8 mouse cellular contexts compared by ENCODE assay signal in the genomic region with DNA sequence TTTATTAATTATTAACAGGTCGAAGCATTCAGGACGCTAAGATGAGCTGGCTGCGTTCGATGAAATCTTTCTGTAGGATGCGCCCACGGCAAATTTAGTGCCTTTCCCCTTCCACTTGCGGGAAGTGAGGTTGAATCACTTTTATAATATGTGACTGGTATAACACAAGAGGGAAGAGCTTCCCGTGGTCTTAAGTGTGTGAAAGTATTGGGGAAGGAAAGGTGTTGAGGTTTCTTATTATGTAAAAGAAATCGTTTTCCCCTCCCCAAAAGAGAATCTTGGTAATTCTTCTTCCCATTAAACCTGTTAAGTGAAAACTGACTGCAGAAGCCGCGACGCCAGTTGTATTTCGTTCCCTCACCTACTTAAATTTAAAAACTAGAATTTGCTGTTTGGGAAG.
DNase-seq lines count a peak whose midpoint lies in the region; ATAC-seq lines count a peak whose summit lies in the region.
"Had no signal": no experiment of that assay in that cellular context is flagged by ENCODE, and none has a peak within 500 bp of the region (broad histone marks: within the 10 kb centered on the region; RNA-seq: fewer than 3 reads in every experiment).

No protein-coding gene starts in this region.

- no peak for DNase-seq in lung, adult 18-20 months
- no peak for DNase-seq in layer of hippocampus, adult 9-11 months
- DNase-seq in right cerebral cortex, adult 2 months (ENCODE audit: low spot score in 2 of 2) = no peak

- no peak overlapping the region for H3K27ac ChIP-seq in lung, embryonic 15.5 days
- no peak overlapping the region for H3K27ac ChIP-seq in forebrain, embryonic 15.5 days (replicated peaks)
- no peak overlapping the region for H3K27ac ChIP-seq in limb, embryonic 13.5 days
- H3K27ac ChIP-seq in stomach, embryonic 14.5 days (ENCODE audit: low read length) = no peak overlapping the region
- H3K27ac ChIP-seq: macrophage had no signal

- WGBS in lung, embryonic 15.5 days = 16% methylated on average over 13 of the region's 13 CpGs
- 17% methylated on average over 13 of the region's 13 CpGs for WGBS in forebrain, embryonic 15.5 days
- 6% methylated on average over 13 of the region's 13 CpGs for WGBS in limb, embryonic 13.5 days
- WGBS in stomach, embryonic 14.5 days = 15% methylated on average over 13 of the region's 13 CpGs

- no peaks in the 10 kb centered on the region for H3K36me3 ChIP-seq in lung, embryonic 15.5 days
- H3K36me3 ChIP-seq in forebrain, embryonic 15.5 days = no peaks in the 10 kb centered on the region
- no peaks in the 10 kb centered on the region for H3K36me3 ChIP-seq in limb, embryonic 13.5 days
- H3K36me3 ChIP-seq in stomach, embryonic 14.5 days (ENCODE audit: control insufficient read depth, insufficient read depth, low read length) = no peaks in the 10 kb centered on the region

- H3K9me3 ChIP-seq in lung, embryonic 15.5 days = no peaks in the 10 kb centered on the region
- no peaks in the 10 kb centered on the region for H3K9me3 ChIP-seq in forebrain, embryonic 15.5 days
- no peaks in the 10 kb centered on the region for H3K9me3 ChIP-seq in limb, embryonic 13.5 days
- H3K9me3 ChIP-seq in stomach, embryonic 14.5 days (ENCODE audit: control insufficient read depth, low read depth, low read length) = no peaks in the 10 kb centered on the region

- peak overlapping the region; percentile 98 for H3K4me2 ChIP-seq in lung, embryonic 15.5 days
- peak overlapping the region; percentile 99 for H3K4me2 ChIP-seq in forebrain, embryonic 15.5 days (replicated peaks)
- peak overlapping the region; percentile 98 for H3K4me2 ChIP-seq in limb, embryonic 13.5 days (replicated peaks)
- H3K4me2 ChIP-seq in stomach, embryonic 14.5 days (replicated peaks; ENCODE audit: low read depth, low read length) = peak overlapping the region; percentile 96

- H3K9ac ChIP-seq in lung, embryonic 15.5 days = 0 out of 2 replicates have a peak overlapping the region, but pooled peaks have one; percentile 59
- H3K9ac ChIP-seq in forebrain, embryonic 15.5 days (replicated peaks) = no peak overlapping the region
- H3K9ac ChIP-seq in limb, embryonic 13.5 days = peak overlapping the region; percentile 78; the same call in 1 of the 2 replicates
- H3K9ac ChIP-seq in stomach, embryonic 14.5 days (replicated peaks; ENCODE audit: low read depth, low read length) = no peak overlapping the region

- H3K4me1 ChIP-seq in lung, embryonic 15.5 days = peaks cover 12% of the 10 kb centered on the region
- H3K4me1 ChIP-seq in forebrain, embryonic 15.5 days = peaks cover 24% of the 10 kb centered on the region
- H3K4me1 ChIP-seq in limb, embryonic 13.5 days = peaks cover 43% of the 10 kb centered on the region
- H3K4me1 ChIP-seq in stomach, embryonic 14.5 days (ENCODE audit: control insufficient read depth, insufficient read depth, low read length) = peaks cover 16% of the 10 kb centered on the region

- H3K27me3 ChIP-seq in lung, embryonic 15.5 days = peaks cover 39% of the 10 kb centered on the region
- peaks cover 26% of the 10 kb centered on the region for H3K27me3 ChIP-seq in forebrain, embryonic 15.5 days
- peaks cover 46% of the 10 kb centered on the region for H3K27me3 ChIP-seq in limb, embryonic 13.5 days
- H3K27me3 ChIP-seq in stomach, embryonic 14.5 days (ENCODE audit: control insufficient read depth, insufficient read depth, low read length) = peaks cover 3% of the 10 kb centered on the region; the same call in 1 of the 2 replicates

- ATAC-seq in lung, embryonic 15.5 days (ENCODE audit: borderline replicate concordance, extremely low read depth, low FRiP score, low TSS enrichment) = no peak
- no peak for ATAC-seq in forebrain, embryonic 15.5 days (replicated peaks)
- no peak for ATAC-seq in limb, embryonic 13.5 days (ENCODE audit: low FRiP score, low read depth)
- no peak for ATAC-seq in stomach, embryonic 14.5 days (ENCODE audit: insufficient number of reproducible peaks, insufficient read depth, low FRiP score, low read depth)

- H3K4me3 ChIP-seq in lung, embryonic 15.5 days = peak overlapping the region; percentile 71
- H3K4me3 ChIP-seq in forebrain, embryonic 15.5 days = peak overlapping the region; percentile 70
- H3K4me3 ChIP-seq in limb, embryonic 13.5 days = peak overlapping the region; percentile 69
- H3K4me3 ChIP-seq in stomach, embryonic 14.5 days (ENCODE audit: low read depth, low read length) = peak overlapping the region; percentile 60; the same call in 1 of the 2 replicates

Comparison
In these comparisons a context has a peak if more than half of its experiments do, and no peak if none do; other contexts are left out.
1. H3K9ac ChIP-seq: peak in lung, embryonic 15.5 days (single experiment) and limb, embryonic 13.5 days (single experiment); none in forebrain, embryonic 15.5 days (single experiment) and stomach, embryonic 14.5 days (single experiment).
2. Peak in every context shown above with its lines, with median percentiles within 50 percentile points of each other: H3K4me2 ChIP-seq and H3K4me3 ChIP-seq.